Mouse (Mus musculus) hindbrain, postnatal 0 days (tissue): ENCODE measurements around the gene Cmc2. TPM values are rescaled to one million over a fixed set of nuclear protein-coding genes. Genes with fewer than 3 reads are reported as not detected.

Source experiments
- ATAC-seq: fragments of 200-750 bp; cut with Nextera tagmentation; 2 replicates; pipeline ENCODE4 v1.8.0; 2017; ENCODE audit warnings: mild to moderate bottlenecking, moderate TSS enrichment, moderate library complexity
- DNase-seq: peaks from one replicate; pipeline ENCODE4 v3.0.0-alpha.2; 2015; ENCODE audit warnings: low spot score
- H3K27ac ChIP-seq: fragments of 300-500 bp; sonication (generic); 2 replicates; pipeline ENCODE4 v1.5.1; 2014; ENCODE audit warnings: mild to moderate bottlenecking
- H3K27me3 ChIP-seq: fragments of 300-500 bp; sonication (generic); 2 replicates; pipeline ENCODE4 v1.6.1; 2014; ENCODE audit warnings: low read length, mixed read lengths; ENCODE audit not compliant: insufficient read depth
- H3K36me3 ChIP-seq: fragments of 300-500 bp; sonication (generic); 2 replicates; pipeline ENCODE4 v1.6.1; 2014; ENCODE audit warnings: low read length, mixed read lengths; ENCODE audit not compliant: insufficient read depth
- H3K4me1 ChIP-seq: fragments of 300-500 bp; sonication (generic); 2 replicates; pipeline ENCODE4 v1.6.1; 2014; ENCODE audit warnings: antibody characterized with exemption, low read length, mixed read lengths; ENCODE audit not compliant: insufficient read depth
- H3K4me2 ChIP-seq: fragments of 300-500 bp; sonication (generic); 2 replicates; pipeline ENCODE4 v1.6.1; 2014; ENCODE audit warnings: low read depth, mild to moderate bottlenecking, low read length, moderate library complexity, mixed read lengths
- H3K4me3 ChIP-seq: fragments of 300-500 bp; sonication (generic); 2 replicates; pipeline ENCODE4 v1.5.1; 2014; ENCODE audit warnings: low read length
- H3K9ac ChIP-seq: fragments of 300-500 bp; sonication (generic); replicated peaks from 2 replicates; pipeline ENCODE4 v1.6.1; 2014; ENCODE audit warnings: mild to moderate bottlenecking, low read length, moderate library complexity, mixed read lengths
- H3K9me3 ChIP-seq: fragments of 300-500 bp; sonication (generic); 2 replicates; pipeline ENCODE4 v1.6.1; 2016; ENCODE audit warnings: low read length, mixed read lengths
- CTCF ChIP-seq: IDR thresholded peaks from 2 replicates; pipeline ENCODE4 v1.5.1; 2016; ENCODE audit warnings: antibody characterized with exemption, control low read depth, low read depth
- WGBS: fragments of 180-500 bp; shearing (Covaris S2); extraction: QIAGEN DNeasy Blood & Tissue Kit; methylation state at CpG from one replicate; pipeline ENCODE4 v1.1.7; 2014; 5-methylcytosine and 5-hydroxymethylcytosine counted together
- polyA plus RNA-seq: library from polyadenylated mRNA; unstranded; fragments of >200 nt; fragmentation: Nextera tagmentation; extraction: Ambion mirVana; gene quantifications from 2 replicates; pipeline ENCODE4 v1.2.1, GENCODE M21; 2015
- total RNA-seq: library from RNA; depleted of rRNA; stranded (reverse); fragments of >200 nt; gene quantifications from 2 replicates; pipeline ENCODE4 v1.2.3, GENCODE M21; 2014; rRNA removed

Cmc2 gene
- total RNA-seq (12.6 and 16.8 TPM in 2 replicates), polyA plus RNA-seq (36.3 TPM in 2 replicates)

DNA sequence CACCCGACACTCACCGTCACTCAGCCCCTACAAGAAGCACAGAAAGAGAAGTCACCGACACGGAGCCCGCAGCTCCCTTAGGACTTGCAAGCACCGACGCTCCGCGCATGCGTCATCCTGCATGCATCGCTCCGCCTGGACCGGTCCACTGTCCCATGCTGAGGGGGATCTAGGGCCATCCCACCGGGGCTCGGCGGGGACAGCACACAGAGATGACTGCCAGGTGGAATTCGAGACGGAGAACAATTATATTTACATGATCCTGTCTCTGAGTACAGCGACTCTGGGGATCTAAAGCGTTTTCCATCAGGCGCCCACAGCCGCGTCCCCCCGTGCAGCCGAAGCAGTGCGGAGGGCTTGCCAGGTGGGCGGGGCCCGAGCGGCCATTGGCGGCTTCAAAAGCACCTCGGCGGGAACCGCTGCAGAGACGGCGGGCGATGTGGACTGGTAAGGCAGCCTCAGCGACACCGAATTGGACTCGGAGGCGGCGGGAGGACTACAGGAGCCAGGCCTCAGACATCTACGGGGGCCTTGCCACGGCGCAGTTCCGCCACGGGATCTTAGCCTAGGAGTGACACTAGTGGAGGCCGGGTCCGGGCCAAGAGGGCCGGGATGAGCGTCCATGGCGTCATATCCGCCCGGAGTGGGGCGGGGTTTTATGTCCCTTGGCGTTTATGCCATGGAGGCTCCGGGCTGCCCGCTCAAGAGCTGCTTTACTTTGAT is at the start of gene Cmc2, which contains the start of gene Cenpn:
Gene Cmc2, minus strand, starts transcription at position 119 of the 723 bp plus-strand sequence.
Gene Cenpn, plus strand, starts transcription at position 394 of the 723 bp plus-strand sequence.
- no peaks in the 10 kb centered on the region for H3K9me3 ChIP-seq
- peak within 1 kb of the TSS; percentile 85 for H3K4me3 ChIP-seq
- WGBS, result under 1% methylated on average over 57 of the region's 57 CpGs
- DNase-seq (peak; percentile 99), ATAC-seq (peak; percentile 97)
- no peaks in the 10 kb centered on the region for H3K36me3 ChIP-seq
- no peak for TF ChIP-seq CTCF
- peak within 1 kb of the TSS; percentile 89 for H3K27ac ChIP-seq
- H3K9ac ChIP-seq, result peak within 1 kb of the TSS; percentile 68
- H3K4me2 ChIP-seq, result peak within 1 kb of the TSS; percentile 78
- H3K4me1 ChIP-seq, result 0 out of 2 replicates have a peak, but pooled peaks cover 3% of the 10 kb centered on the region
- no peaks in the 10 kb centered on the region for H3K27me3 ChIP-seq

DNA sequence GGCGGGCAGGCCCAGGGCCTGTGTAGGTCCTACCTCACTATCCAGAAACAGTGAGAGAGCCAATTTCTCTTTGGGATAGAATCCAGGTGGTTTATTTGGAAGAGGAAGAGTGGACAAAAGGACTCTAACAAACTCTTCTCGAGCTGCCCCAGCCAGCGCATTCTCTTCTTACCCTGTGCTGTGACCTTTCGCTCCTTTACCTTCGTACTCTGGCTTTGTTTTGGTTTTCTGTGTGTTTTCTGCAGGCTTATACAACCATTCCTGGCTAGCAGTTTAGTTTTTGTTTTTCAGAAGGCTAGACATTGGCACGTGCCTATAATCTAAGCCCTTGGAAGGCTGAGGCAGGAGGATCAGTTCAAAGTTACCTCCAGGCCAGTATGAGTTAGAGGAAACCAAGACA is 48.3 kb upstream of the Cmc2 start:
- ATAC-seq (no peak), DNase-seq (no peak)
- H3K27me3 ChIP-seq, result no peaks in the 10 kb centered on the region
- H3K9me3 ChIP-seq, result no peaks in the 10 kb centered on the region
- TF ChIP-seq CTCF, result no peak
- WGBS, result 84% methylated on average over 6 of the region's 6 CpGs
- H3K9ac ChIP-seq, result no peak overlapping the region
- no peak overlapping the region for H3K4me2 ChIP-seq
- no peaks in the 10 kb centered on the region for H3K4me1 ChIP-seq
- no peaks in the 10 kb centered on the region for H3K36me3 ChIP-seq
- H3K4me3 ChIP-seq, result no peak overlapping the region
- no peak overlapping the region for H3K27ac ChIP-seq

DNA sequence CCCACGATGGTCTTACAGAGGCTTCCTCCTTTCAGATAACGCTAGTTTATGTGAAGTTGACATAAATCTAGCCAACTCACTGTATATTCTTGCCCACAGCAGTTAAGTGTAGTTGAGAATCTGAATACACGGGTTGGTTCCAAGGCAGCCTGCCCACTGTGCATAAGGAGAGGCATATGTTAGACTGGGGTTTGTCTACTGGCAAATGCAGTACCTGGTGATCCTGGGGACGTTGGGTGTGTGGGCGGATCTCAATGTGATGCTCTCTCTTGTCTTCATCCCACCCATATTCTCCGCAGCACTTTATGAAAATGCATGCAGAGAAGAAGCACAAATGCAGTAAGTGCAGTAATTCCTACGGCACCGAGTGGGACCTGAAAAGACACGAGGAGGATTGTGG is 33.2 kb upstream of the Cmc2 start:
- Histone ChIP-seq H3K27ac (no peak overlapping the region), H3K4me2 (no peak overlapping the region), H3K27me3 (no peaks in the 10 kb centered on the region), H3K4me3 (no peak overlapping the region), H3K9ac (no peak overlapping the region), H3K4me1 (no peaks in the 10 kb centered on the region), H3K36me3 (peaks cover 47% of the 10 kb centered on the region), H3K9me3 (no peaks in the 10 kb centered on the region)
- no peak for TF ChIP-seq CTCF
- DNase-seq, result no peak
- no peak for ATAC-seq
- WGBS, result 91% methylated on average over 9 of the region's 9 CpGs

DNA sequence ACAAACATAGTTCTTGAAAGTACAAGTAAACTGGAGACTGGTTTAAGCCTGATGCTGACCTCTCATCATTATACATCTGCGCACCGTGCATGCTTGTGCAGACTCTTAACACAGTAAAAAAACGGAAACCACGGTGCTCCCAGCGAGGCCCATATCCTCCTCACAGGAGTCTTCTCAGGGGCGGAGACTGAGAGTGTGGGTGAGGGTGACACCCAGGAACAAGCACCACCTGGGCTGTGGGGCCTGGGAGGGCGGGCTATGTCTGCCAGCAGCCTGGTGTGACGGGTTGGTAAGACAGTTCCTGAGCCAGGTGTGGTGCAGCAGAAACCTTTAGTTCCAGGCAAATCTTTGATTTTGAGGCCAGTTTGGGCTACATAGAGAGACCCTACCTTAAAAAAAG is 31.2 kb upstream of the Cmc2 start:
- H3K27me3 ChIP-seq, result no peaks in the 10 kb centered on the region
- no peaks in the 10 kb centered on the region for H3K4me1 ChIP-seq
- no peaks in the 10 kb centered on the region for H3K9me3 ChIP-seq
- WGBS, result 95% methylated on average over 8 of the region's 8 CpGs
- no peak for DNase-seq
- no peak overlapping the region for H3K4me2 ChIP-seq
- TF ChIP-seq CTCF, result no peak
- H3K4me3 ChIP-seq, result no peak overlapping the region
- no peak overlapping the region for H3K9ac ChIP-seq
- ATAC-seq, result no peak
- peaks cover 33% of the 10 kb centered on the region; the same call in 1 of the 2 replicates for H3K36me3 ChIP-seq
- H3K27ac ChIP-seq, result no peak overlapping the region

DNA sequence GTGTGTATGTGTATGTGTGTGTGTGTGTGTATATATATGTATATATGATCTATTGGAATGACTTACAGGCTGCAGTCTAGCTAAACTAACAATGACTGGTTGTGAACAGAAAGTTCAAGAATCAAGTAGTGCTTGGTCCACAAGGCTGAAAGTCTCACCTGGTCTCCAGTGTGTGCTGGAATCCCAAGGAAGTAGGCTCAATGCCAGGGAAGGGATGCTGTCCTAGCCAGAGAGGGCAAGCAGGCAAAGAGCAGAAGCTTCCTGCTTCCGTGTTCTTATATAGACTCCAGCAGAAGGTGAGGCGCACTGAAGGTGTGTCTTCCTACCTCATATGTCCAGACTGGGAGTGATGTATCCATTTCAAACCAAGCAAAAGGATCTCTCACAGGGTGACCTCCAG is 30.5 kb upstream of the Cmc2 start:
- TF ChIP-seq CTCF, result no peak
- no peak overlapping the region for H3K27ac ChIP-seq
- H3K4me2 ChIP-seq, result no peak overlapping the region
- no peak for ATAC-seq
- no peak overlapping the region for H3K4me3 ChIP-seq
- H3K4me1 ChIP-seq, result no peaks in the 10 kb centered on the region
- H3K9me3 ChIP-seq, result no peaks in the 10 kb centered on the region
- DNase-seq, result no peak
- H3K27me3 ChIP-seq, result no peaks in the 10 kb centered on the region
- 97% methylated on average over 2 of the region's 2 CpGs for WGBS
- H3K9ac ChIP-seq, result no peak overlapping the region
- peaks cover 26% of the 10 kb centered on the region; the same call in 1 of the 2 replicates for H3K36me3 ChIP-seq

DNA sequence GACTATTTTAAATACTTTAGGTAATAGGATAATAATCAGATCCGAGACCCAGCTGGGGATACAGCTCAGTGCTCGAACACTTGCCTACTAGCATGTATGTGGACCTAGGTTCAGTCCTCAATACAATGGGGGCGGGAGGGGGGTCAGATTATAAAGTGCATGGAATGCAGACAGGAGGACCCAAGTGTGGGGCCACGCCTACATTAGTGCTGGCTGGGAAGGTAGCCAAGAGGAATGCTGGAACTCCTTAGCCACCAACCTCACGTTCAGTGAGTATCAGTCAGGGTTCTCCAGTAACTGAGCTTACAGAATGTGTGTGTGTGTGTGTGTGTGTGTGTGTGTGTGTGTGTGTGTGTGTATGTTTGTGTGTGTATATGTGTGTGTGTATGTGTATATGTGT is 30.1 kb upstream of the Cmc2 start:
- no peak overlapping the region for H3K9ac ChIP-seq
- TF ChIP-seq CTCF, result no peak
- DNase-seq (no peak), ATAC-seq (no peak)
- H3K4me3 ChIP-seq, result no peak overlapping the region
- H3K27me3 ChIP-seq, result no peaks in the 10 kb centered on the region
- no peak overlapping the region for H3K27ac ChIP-seq
- H3K36me3 ChIP-seq, result peaks cover 22% of the 10 kb centered on the region; the same call in 1 of the 2 replicates
- H3K4me1 ChIP-seq, result no peaks in the 10 kb centered on the region
- no peaks in the 10 kb centered on the region for H3K9me3 ChIP-seq
- WGBS, result 57% methylated on average over 5 of the region's 5 CpGs
- H3K4me2 ChIP-seq, result no peak overlapping the region

DNA sequence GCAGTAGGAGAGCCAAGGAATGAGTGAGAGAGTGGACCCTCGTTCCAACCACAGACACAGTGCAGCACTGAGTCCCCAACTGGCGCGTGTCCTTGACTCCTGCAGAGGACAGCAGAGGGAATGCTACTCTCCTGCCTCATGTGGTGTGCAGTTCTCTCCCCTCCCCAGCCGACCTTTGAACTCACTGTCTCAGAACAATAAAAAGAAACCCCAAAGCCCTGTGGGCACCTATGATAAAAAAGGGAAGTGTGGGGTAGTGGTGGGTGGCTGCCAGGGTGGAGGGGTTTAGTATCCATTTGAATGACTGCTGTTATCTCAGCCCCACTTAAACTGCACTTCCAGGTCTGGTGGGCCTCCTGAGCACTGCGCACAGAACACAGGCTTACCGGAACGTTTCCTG is 26.3 kb upstream of the Cmc2 start:
- Histone ChIP-seq H3K9ac (no peak overlapping the region), H3K9me3 (no peaks in the 10 kb centered on the region), H3K36me3 (no peaks in the 10 kb centered on the region), H3K4me1 (peaks cover 11% of the 10 kb centered on the region; the same call in 1 of the 2 replicates), H3K27ac (no peak overlapping the region), H3K27me3 (no peaks in the 10 kb centered on the region), H3K4me2 (no peak overlapping the region), H3K4me3 (no peak overlapping the region)
- DNase-seq (no peak), ATAC-seq (no peak)
- WGBS, result 87% methylated on average over 7 of the region's 7 CpGs
- no peak for TF ChIP-seq CTCF
